Mouse (Mus musculus) c-Kit-positive CD71-positive TER-119-positive erythroid progenitor cells, embryonic 14.5 days (primary cell): Measurements from ENCODE around the gene Olfr494.

Experiments
- DNase-seq: peaks from one replicate; pipeline ENCODE4 v3.0.0-alpha.2; 2013; ENCODE audit warnings: low spot score

The Olfr494 gene

GRCm38 (mm10) chr7:108365035-108365434, at the start of gene Olfr494:
Gene Olfr494, plus strand, starts transcription at chr7:108365335.
- DNase-seq, result no peak

GRCm38 (mm10) chr7:108323574-108323973, 41.6 kb upstream of the Olfr494 start, which contains the start of gene Olfr492:
Gene Olfr492, minus strand, starts transcription at chr7:108323674.
- DNase-seq, result no peak

- no peak for DNase-seq
Measured at GRCm38 (mm10) chr7:108346879-108347278, 18.3 kb upstream of the Olfr494 start, which contains the start of gene Olfr493. Gene Olfr493, minus strand, starts transcription at chr7:108346979.

- no peak for DNase-seq
Measured at GRCm38 (mm10) chr7:108392867-108393266, 27.7 kb downstream of the Olfr494 start, which contains the start of gene Olfr495. Gene Olfr495, plus strand, starts transcription at chr7:108393167.
